Mouse (Mus musculus): ENCODE measurements around the gene Pla1a.

Pla1a gene

DNA sequence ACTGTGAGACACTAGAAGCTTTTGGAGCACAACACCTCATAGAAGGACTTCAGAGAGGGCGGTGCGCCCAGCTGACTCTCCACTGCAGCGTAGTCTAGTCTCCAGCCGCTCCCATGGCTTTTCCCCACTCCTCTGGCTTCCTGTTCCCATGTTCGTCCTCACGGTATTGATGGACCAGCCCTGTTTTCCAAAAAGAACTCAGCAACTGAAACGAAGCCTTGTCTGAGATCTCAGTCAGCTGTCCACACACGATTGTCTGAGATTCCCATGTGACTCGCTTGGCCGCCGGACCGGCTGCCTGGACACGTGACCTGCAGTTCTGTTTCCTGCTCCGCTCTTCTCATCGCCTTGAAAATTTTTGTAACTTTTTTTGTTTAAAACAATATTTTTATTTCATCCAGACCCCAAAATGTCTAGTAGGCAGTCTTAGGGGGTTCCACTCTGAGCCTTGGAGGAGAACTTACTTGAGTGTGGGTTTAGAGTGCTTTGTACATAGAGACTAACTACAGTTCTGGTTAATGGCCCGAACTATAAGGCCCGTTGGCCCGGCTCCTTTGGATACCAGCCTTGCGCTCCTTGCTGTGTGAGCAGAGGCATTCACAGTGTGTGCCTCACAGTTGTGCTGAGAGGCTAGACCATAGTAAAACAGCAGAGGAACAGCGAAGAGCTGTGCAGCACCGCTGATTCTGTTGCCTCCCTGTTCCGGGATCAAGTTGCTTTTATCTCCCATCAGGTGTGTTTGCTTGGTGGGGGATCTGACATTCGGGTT is 40.6 kb downstream of the Pla1a start:
- ATAC-seq (ENCODE audit: insufficient number of reproducible peaks, low FRiP score, low TSS enrichment): no peak

DNA sequence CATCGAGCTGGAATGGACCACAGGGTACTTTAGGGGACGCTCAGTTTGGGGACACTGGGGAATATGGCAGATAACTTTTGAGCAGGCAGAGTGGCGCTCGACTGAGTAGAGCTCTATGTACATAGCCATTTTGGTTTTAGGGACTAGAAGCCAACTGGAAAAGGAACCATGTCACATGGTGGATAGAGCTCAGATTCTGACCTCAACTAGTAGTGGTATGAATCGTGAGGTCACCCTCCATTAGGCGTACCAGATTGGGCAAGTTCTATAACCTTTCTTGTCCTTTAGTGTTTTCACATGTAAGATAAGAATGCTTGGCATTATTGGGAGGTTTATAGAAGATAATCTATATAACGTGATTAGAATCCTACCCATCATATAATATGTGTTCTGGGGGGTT is 42.6 kb downstream of the Pla1a start:
- ATAC-seq (ENCODE audit: insufficient number of reproducible peaks, low FRiP score, low TSS enrichment): no peak

DNA sequence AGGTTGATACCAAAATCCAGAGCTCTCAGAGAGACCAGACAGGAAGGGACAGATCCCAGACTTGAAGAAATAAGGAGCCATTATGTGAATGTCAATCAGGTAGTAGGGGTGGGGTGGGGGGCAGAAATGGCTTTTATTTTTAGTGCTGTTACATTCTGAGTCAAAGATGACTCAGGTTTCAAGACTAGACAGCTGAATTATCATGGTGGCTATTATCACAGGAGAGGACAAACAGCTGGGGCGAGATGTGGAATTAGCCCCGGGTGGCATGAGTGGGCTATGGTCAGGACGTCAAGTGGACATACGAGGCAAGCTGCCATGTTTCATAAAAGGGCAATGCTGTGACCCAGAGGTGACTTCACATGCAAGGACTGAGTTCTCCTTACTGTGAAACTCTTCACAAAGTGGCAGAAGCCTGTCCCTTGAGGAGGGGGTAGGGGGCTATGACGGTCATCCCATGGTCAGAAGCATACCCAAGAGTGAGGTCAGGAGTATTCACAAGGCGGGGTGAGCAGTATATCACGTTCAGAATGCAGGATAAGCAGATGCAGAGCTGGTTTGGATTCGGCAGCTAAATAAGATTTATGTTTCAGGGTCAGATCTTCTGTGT is 43.6 kb downstream of the Pla1a start:
- no peak for ATAC-seq (ENCODE audit: insufficient number of reproducible peaks, low FRiP score, low TSS enrichment)

DNA sequence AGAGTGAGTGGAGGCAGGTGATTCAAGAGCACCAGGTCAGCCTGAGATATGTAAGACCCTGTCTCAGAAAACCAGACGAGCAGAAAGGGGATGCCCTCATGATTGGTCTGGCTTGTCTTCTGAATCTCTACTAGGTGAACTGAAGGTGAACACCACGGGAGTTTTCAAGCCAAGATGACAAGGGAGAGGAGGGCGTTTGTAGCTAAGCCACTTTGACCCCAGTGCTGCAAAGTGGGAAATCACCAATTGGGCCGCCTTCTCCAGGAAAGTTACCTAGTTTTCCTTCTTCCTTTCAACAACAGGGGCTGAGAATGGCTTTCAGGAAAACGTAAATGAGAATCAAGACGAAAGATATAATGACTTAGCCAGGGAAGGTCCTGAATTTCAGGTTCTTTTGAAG is 44.2 kb downstream of the Pla1a start:
- no peak for ATAC-seq (ENCODE audit: insufficient number of reproducible peaks, low FRiP score, low TSS enrichment)

DNA sequence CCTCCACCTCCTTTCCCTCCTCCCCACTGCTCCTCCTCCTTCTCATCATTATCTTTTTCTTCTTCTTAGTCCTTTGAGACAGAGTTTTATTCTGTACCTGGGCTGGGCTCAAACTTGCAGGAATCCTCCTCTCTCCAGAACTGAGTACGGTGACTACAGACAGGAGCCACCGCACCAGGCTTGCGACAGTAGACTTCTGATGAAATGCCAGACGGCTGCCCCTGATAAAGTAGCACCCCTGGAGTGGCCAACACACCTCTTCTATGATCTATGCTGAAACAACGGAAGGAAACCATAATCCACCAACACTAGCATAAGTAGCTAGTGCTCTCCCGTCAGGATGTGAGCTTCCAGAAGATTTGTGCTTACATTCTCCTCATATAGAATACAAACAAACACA is 45.6 kb downstream of the Pla1a start:
- no peak for ATAC-seq (ENCODE audit: insufficient number of reproducible peaks, low FRiP score, low TSS enrichment)

DNA sequence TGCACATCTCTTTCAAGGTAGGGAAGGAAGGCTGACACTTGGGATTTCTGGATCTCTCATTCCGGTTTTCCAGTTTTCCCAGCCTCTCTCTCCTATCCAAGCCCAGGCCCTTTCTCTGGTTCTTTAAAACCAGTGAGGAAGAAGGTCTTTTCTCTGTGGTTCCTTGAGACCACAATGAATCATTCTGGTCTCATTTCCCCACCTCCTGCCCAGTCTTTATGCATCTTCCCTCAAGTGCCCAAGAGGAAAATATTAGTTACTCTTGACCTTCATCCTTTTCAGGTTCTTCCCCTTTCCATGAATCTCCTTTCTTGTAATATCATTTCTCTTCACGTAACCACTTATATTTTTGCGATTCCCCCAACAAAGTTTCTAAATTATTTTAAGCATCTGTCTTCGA is 47.2 kb downstream of the Pla1a start:
- ATAC-seq (ENCODE audit: insufficient number of reproducible peaks, low FRiP score, low TSS enrichment): no peak

DNA sequence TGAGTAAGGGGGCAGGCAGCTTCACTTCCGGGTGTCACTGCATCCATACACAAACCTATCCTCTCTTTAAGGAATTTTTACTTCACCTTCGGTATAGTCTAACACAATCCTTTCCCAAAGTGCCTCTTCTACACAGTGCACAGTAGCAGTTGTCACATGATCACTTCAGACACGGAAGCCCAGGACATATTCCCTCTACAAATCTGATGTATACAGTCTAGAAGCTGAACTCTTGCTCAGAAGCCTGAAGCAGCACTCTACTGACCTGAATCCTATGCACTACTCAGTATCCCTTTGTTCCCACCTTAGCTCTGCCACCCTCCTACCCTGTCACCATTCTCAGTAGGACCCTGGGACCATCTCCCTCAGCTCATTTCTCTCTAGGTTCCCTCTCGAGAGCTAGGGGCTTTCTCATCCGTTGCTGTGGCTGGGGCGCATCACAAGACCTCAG is 47.7 kb downstream of the Pla1a start:
- no peak for ATAC-seq (ENCODE audit: insufficient number of reproducible peaks, low FRiP score, low TSS enrichment)

DNA sequence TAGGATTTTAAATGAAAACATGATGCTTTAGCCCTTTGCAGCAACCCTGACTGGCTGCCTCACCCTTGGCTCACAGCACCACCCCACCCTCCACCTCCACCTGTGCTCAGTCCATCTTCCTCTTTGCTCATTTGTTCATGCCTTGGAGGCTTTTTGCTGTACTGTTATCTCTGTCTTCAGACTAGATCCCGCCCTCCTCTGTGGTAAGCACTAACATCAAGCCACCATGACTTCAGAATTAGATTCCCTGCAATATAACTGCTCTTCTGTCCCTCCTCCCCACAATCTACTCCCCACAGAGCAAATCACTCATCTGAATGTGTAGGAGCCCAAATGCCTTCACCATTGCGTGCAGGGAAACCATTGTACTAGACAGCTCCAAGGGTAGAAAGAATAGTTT is 49.3 kb downstream of the Pla1a start:
- ATAC-seq (ENCODE audit: insufficient number of reproducible peaks, low FRiP score, low TSS enrichment): no peak

DNA sequence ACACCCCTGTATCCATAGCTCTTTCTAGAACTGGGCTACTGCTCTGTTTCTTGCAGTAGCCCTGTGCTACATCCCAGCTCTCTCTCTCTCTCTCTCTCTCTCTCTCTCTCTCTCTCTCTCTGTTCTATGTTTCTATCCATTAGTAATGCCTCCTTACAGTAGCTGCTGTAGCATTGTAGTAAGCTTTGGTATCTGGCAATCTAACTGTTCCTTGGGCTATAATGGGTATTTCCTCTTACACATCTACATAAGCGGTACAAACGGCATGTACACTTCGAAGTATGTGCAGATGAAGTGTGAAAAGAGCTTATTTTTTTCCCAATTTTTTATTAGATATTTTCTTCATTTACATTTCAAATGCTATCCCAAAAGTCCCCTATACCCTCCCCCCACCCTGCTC is 53.0 kb downstream of the Pla1a start:
- no peak for ATAC-seq (ENCODE audit: insufficient number of reproducible peaks, low FRiP score, low TSS enrichment)

DNA sequence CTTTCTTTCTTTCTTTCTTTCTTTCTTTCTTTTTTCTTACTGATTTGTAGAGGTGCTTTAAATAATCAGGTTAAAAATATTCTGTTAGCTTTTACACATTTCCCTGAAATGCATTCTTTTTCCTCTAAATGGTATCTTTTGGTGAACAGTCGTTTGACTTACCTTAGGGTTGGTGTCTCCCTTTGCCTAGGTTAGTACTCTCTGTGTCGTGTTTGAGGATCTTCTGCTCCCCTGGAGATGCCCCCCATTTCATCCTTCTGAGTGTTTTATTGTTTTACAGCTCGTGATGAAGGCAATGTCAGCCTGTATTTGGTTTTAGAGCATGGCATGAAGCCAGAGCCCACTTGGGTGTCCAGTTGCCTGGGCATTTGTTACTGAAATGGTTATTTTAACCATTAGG is 53.5 kb downstream of the Pla1a start:
- no peak for ATAC-seq (ENCODE audit: insufficient number of reproducible peaks, low FRiP score, low TSS enrichment)

DNA sequence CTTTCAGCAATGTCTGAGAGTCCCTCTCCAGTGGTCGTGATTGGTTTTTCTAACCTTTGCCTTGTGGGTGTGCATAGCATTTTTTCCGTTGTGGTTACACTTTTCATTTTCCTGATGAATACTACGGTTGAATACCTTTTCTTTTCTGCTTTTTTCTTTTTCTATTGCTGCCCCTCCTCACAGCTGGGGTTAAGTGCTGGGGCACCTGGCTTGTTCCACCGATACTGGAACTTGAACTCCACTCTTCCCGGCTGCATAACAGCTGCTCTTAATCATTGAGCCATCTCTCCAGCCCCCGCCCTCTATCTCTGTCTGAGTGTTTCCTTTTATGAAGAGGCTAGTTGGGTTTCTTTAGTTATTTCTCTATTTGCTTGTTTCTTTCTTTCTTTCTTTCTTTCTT is 53.9 kb downstream of the Pla1a start:
- no peak for ATAC-seq (ENCODE audit: insufficient number of reproducible peaks, low FRiP score, low TSS enrichment)

DNA sequence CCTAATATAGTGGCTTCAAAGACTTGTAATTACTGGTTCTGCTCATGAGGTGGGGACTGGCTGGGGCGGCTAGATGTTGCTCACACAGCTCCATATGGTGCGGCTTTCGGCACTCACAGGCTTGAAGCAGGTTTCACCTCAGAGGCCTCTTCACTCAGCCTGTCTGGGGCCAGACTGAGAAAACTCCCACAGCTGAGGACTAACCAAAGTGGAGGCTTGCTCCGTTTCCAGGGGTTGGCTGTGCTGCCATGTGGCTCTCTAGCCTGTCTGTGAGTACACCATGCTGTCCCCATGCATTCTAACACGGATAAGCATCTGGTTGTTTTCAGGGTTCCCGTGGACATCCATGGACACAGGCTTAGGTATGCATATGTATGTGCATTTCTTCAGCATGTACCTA is 54.4 kb downstream of the Pla1a start:
- ATAC-seq (ENCODE audit: insufficient number of reproducible peaks, low FRiP score, low TSS enrichment): no peak

DNA sequence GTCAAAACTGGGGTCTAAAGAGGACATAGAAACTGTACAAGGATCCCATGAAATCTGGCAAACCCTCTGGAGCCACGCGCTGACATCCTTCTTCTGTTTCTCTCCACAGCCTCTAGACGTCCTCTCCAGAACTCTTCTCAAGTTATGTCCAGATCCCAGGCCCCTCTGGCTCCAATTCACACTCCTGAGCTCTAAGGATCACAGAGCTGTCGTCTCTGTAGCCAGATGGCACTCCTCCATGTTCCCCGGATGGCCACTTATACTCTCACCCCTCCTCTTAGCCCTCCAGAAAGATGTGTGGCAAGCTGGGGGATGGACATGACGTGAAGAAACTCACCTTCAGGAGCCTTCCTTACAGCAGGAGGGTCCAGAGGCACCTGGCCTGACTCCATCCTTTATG is 55.4 kb downstream of the Pla1a start:
- no peak for ATAC-seq (ENCODE audit: insufficient number of reproducible peaks, low FRiP score, low TSS enrichment)

DNA sequence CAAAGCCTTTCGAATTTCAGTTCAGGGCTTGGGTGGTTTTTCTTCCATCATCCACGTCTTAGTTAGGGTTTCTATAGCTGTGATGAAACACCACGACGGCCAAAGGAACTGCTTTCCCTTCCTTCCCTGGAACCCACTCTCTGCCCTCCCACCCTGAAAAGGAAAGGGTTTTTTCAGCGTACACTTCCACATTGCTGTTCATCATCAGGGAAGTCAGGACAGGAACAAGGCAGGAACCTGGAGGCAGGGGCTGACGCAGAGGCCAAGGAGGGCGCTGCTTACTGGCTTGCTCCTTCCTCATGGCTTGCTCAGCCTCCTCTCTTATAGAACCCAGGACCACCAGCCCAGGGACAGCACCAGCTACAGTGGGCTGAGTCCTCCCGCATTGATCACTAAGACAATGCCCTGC is 56.1 kb downstream of the Pla1a start:
- peak; percentile 27 for ATAC-seq (ENCODE audit: insufficient number of reproducible peaks, low FRiP score, low TSS enrichment)

DNA sequence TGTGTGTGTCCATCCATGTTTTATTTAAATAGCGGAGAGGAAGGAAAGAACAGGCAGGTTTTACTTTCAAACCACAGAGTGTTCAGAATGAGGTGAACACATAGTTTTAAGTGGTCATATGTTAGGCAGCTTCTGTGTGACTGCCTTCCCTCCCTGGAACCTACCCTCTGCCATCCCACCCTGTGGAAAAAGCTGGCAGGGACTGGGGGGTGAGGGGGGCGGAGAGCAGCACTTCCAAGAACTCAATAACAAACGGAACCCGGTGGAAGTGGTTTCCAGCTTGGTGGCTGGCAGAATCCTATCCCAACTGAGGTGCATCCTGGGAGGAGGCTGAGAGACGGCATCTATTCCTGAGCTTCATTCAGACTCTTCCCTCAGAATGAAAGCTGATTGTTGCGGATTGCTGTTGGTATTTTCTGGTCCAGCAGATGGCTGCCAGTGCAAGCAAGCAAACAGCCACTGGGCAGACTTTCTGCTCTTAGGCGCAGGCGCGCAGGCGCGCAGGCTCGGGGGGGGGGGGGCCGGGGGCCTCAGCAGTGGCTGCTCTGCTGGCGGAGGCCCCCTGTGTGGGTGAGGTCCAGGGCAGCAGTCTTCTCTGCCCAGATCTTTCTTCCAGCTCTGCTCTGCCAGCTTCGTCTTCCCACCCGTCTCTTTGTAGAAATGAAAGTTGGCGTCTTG is 56.6 kb downstream of the Pla1a start:
- peak; percentile 89 for ATAC-seq (ENCODE audit: insufficient number of reproducible peaks, low FRiP score, low TSS enrichment)

DNA sequence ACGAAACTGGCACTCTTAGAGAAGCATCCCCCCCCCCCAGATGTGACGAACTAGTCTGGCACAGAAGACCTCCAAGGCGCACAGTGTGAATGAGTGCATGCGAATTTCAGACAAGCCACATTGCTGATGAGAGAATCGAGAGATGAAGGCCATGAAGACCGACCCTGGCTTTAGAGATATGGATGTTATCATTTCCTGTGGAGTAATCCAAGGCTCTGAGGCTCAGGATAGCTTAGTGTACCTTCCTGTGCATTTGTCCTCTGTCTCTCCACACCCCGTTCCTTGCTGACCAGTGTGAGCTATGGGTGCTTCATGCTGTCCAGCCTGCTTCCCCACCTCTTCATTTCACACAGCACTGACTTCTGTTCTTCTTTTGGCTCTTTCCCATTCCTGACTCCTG is 57.8 kb downstream of the Pla1a start:
- ATAC-seq (ENCODE audit: insufficient number of reproducible peaks, low FRiP score, low TSS enrichment): no peak

DNA sequence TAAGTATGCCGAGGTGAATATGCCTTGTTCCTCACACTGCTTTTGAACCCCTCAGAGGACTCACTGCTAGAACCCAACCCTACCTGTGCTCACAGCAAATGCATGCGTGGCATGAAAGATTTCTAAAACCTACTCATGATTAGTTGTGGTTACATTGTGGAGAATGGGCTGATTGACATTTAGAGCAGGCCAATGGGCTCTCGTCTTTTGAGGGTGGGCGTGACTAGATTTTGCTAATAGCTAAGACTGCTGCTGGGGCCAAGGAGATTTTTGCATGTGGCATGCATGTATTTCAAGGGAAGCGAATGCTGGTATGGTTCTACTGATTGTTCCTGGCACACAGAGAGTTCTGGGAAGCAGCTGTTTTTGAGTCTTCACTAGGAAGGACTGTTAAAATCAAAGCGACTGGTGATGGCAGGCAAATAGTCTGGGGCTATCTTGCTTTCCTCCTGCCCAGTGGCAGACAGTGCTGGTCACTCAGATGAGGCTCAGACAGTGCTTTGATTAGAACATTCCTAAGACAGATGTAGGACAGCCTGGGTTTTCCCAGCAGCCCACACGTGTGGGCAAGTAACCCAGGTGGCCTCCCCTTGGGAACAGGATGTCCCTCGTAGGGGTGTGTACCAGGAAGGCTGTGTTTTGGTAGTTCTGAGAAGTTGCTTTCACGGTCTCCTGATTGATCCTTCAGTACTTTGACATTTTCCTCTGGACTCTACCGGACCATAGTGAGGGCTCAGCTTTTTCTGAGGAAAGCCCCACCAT is 58.4 kb downstream of the Pla1a start:
- no peak for ATAC-seq (ENCODE audit: insufficient number of reproducible peaks, low FRiP score, low TSS enrichment)

DNA sequence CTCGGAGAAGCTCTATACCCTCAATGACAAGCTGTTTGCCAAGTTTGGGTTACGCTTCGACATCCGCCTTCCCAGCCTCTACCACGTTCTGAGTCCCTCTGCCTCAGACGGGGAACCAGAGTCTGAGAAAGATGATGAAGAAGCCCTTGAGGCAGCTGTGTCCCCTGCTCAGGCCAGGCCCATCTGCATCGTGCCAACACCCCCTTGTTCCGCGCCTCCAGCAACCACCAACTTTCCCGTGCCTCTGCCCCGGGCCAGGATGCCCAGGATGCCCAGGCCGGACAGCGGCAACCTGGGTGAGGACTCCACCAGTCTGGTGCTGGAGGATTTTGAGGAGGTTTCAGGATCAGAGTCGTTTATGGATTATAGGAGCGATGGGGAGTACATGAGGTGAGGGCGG is 59.0 kb downstream of the Pla1a start:
- ATAC-seq (ENCODE audit: insufficient number of reproducible peaks, low FRiP score, low TSS enrichment): no peak

DNA sequence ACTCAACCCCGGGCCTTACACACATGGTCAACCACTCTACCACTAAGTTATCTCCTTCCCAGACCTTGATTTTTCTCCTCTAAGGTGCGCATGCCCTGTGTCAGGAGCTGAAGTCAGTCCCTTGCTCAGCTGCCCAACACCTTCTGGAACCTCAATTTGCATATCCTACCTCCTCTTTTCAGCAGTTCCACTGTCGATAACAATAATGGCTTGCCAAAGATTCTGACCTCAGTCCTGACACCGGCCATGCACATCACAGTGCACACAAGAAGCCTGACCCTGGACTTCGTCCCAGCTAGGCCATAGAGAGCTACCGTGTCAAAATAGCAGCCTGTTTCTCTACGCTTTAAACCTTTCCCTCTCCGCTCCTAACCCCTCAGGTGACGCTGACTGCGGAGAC is 59.5 kb downstream of the Pla1a start:
- ATAC-seq (ENCODE audit: insufficient number of reproducible peaks, low FRiP score, low TSS enrichment): no peak

DNA sequence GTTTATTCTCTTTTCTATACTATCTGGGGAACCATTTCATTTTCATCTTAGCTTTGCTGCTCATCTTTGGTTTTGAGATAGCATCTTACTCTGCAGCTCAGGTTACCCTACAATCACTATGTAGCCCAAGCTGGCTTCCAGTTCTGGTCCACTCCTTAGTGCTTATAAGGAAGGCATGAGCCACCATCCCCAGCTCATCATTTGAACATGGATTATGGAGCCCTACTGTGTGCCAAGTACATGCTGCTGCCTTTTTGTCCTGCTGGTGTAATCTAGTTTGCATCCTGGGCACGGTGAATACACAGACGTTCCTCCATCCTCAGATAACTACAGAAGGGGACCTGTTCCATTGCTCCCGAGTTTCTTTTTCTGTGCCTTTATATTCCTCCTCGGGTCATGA is 60.1 kb downstream of the Pla1a start:
- ATAC-seq (ENCODE audit: insufficient number of reproducible peaks, low FRiP score, low TSS enrichment): no peak

DNA sequence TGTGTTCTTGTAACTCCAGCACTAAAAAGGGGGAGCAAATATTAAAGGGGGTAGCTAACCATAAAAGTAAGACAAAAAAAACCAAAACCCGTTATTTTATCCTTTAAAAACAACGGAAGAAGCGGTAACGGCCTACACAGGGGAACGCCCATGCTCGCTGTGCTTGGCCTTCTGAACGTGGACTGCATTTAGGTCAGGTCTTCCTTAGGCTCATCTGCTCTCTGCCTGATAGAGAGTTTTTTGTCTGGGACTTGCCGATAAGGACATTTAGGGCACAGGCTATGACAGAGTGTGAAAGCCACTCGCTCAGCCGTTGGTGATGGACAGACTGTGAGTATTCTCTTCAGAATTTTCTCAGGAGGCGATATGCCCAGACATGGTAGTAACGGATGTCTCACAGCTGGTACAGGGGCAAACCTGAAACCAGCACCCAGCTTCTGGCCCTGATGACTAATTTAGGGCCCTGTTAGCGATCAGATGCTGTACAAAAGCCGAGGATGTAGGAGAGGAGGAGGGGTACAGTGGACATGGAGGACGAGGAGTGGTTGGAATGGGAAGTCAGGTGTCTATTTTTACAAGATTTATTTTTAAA is 61.1 kb downstream of the Pla1a start:
- ATAC-seq (ENCODE audit: insufficient number of reproducible peaks, low FRiP score, low TSS enrichment): no peak

Measured in cerebellum, adult (tissue).